Mouse (Mus musculus) embryonic stem cell, embryonic (primary cell): ENCODE data around the gene Stbd1.

ENCODE experiments used
- CTCF ChIA-PET, 4 experiments: fragments of 300-600 bp in 2 of 4; fragments of 350-600 bp in 2 of 4; sonication (Branson Sonifier 250); formaldehyde crosslinking; loops; one replicate each; lab custom pipeline; 2022; ENCODE audit warnings: inconsistent platforms in 2 of 4; lab: Charles Lee
- POLR2A ChIA-PET, 4 experiments: fragments of 300-600 bp in 2 of 4; fragments of 350-600 bp in 2 of 4; sonication (Branson Sonifier 250); formaldehyde crosslinking; loops; one replicate each; lab custom pipeline; 2022; ENCODE audit warnings: antibody characterized with exemption in 4 of 4, inconsistent platforms in 1 of 4; lab: Charles Lee

Stbd1 gene

DNA sequence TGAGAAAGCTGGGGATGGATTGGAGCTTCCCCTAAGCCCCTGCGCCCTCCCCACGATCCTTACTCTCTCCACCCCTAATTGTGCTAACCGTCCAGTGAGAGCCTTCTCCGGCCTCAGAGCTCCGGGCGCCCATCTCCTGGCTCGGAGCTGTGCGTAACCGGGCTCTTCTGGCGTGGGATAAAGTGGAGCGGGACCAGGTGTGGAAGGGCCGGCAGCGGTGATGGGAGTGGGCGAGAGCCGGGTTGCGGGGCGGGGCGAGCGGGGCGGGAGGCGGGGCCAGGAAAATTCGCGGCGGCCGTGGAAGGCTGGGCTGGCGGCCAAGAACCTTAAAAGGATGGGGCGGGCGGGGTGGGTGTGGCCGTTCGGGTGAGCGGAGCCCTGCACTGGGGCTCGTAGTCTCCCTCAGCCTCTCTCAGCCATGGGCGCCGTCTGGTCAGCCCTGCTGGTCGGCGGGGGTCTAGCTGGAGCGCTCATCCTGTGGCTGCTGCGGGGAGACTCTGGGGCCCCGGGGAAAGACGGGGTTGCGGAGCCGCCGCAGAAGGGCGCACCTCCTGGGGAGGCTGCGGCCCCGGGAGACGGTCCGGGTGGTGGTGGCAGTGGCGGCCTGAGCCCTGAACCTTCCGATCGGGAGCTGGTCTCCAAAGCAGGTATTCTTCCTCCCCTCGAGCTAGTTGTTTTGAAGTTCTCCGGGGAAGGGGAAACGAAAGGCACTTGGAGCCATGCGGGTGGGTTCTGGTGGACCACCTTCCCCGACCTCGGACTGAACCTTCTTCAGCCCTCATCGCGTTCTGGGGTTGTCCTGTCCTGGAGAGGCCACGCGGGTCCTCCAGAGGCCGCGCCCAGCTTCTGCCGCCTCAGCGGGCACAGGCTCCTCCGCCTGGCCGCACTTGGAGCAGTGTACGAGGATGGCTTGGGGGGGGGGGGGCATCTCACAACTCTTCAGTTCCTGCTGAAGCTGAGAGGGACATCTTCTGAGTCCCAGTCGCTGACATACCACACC, at the start of gene Stbd1:
Stbd1 (plus strand) TSS at position 351 of the 1,000 bp plus-strand sequence.
- CTCF ChIA-PET: interaction anchor here in 3 of 4 experiments (1.0 kb wide), 4 partner anchors 29 to 182 kb away, joined by 3 read pairs; no protein-coding TSS in a partner anchor
- POLR2A ChIA-PET: interaction anchor here in 3 of 4 experiments (0.6 to 1.4 kb wide), 8 partner anchors 21 to 678 kb away, joined by 3 to 9 read pairs (median 4); partner anchors contain the start of gene Ccdc158 (in 1 of the 3)

DNA sequence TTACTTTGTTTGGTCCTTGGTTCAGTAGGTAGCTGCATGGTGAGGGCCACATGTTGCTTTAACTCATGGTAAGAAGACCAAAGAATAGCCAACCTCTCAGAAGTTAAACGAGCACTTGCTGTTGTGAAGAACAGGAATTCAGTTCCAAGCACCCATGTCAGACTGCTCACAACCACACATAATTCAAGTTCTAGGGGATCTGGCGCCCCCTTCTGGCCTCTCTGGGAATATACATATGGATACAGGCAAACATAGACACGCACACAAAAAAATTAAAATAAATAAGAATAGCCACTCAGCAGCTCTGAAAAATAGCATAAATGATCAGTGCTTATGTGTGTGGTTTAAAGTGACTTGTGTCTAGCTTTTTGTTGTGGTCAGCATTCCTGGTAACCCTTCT, 48.9 kb upstream of the Stbd1 start:
- ChIA-PET CTCF (interaction anchor here (0.5 to 2.4 kb wide), 9 partner anchors 13 to 272 kb away, joined by 3 to 7 read pairs (median 4); no protein-coding TSS in a partner anchor), POLR2A (interaction anchor here in 1 of 4 experiments (0.6 to 0.7 kb wide), 2 partner anchors 54 to 574 kb away, joined by 3 to 4 read pairs; no protein-coding TSS in a partner anchor)

DNA sequence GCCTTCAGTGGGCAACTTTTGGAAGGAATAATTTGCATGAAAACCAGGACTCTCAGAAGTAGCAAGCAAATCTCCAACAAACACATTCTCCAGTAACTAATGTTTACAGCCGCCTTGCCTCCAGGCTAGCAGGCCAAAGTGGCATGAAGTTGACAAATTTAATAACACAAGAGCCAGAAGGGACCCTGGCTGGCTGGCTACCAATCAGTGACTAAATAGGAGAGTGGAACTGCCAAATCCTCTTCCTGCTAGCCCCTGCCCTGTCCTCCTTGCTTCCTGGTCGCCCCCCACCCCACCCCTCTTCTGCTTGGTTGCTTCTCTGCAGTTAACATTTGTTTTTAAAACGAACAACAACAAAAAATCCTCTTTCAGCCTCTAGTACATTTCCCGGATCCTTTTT, 48.4 kb upstream of the Stbd1 start:
- CTCF ChIA-PET: interaction anchor here in 3 of 4 experiments (0.6 to 2.4 kb wide), 6 partner anchors 14 to 156 kb away, joined by 3 to 7 read pairs (median 4); no protein-coding TSS in a partner anchor
- POLR2A ChIA-PET: interaction anchor here in 2 of 4 experiments (0.5 to 1.6 kb wide), 4 partner anchors 54 to 254 kb away, joined by 3 to 4 read pairs (median 3); partner anchors contain the start of gene Ccdc158 (in 1 of the 2)

DNA sequence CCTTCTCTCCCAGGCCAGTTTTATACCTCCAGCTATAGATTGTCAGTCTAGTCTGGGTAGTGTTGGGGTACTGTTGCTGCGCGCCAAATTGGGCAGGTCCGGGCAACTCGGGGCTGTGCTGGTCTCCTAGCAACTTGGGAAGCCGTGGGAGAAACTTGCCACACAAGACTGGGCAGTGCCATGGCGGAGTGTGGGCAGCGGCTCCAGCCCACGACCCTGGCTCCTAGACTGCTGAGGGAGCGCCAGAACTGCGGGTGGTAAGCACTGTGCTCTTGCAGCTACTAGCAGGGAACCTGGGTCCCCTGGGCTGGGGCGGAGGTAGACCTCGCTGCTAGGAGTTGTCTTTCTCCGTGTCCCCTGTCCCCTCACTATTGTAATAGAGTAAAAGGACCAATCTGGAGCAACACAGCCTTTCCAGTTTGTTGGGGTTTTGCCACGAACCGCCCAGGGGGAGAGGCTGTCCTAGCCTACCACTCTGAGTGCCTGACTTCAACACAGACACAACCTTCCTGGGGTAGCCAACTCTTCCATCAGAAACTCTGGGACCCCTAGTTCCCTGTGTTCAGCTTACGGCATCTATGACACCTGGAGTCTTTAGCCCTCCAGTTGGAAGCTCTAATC, 47.8 kb upstream of the Stbd1 start, which contains the start of gene Fam47e:
Fam47e (plus strand) TSS at position 179 of the 621 bp plus-strand sequence.
- ChIA-PET POLR2A (interaction anchor here in 2 of 4 experiments (0.5 to 1.6 kb wide), 3 partner anchors 120 to 255 kb away, joined by 3 to 4 read pairs (median 3); partner anchors contain the start of gene Ccdc158 (in 1 of the 2)), CTCF (interaction anchor here in 2 of 4 experiments (0.6 to 2.4 kb wide), 5 partner anchors 15 to 157 kb away, joined by 3 to 7 read pairs (median 4); no protein-coding TSS in a partner anchor)

DNA sequence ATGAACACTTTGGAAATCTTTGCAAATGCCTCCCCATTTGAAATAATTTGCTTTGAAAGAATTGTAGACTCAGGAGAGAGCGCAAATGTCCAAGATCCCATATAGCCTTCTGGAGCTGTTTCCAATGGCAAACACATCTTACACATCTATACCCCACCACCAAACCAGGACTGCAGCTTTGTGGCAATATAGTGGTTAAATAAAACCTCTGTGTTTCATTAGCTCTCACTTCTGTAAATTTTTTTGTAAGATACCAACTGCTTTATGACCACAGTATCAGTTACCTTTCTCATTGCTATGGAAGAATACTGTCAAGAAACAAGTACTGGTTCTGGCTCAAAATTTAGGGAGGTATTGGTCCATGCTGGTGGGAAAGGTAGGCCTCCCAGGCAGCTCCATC, 46.9 kb upstream of the Stbd1 start:
- CTCF ChIA-PET: interaction anchor here in 1 of 4 experiments (0.6 kb wide), 1 partner anchor 993 kb away, joined by 3 read pairs; no protein-coding TSS in a partner anchor
- POLR2A ChIA-PET: interaction anchor here in 1 of 4 experiments (0.5 to 1.6 kb wide), 3 partner anchors 132 to 246 kb away, joined by 3 read pairs; partner anchors contain the start of gene Sdad1

DNA sequence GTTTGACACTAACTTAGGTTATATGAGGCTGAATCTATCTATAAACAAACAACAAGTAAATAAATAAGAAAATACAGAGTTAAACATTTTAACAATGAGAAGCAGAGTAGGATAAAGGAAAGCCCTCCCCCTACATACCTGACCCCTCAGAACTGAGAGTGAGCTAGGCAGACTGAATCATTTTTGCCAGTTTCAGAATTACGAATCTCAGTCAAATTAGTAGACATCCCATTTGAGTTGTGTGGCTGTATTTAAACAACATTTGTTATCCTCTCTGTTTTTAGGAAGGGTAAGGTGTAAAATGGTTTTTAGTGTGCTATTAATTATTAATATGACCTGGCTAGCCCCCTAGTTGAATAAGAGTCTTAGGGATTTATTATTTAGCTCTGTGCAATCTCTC, 45.3 kb upstream of the Stbd1 start:
- POLR2A ChIA-PET: no interaction called here
- CTCF ChIA-PET: no interaction called here

DNA sequence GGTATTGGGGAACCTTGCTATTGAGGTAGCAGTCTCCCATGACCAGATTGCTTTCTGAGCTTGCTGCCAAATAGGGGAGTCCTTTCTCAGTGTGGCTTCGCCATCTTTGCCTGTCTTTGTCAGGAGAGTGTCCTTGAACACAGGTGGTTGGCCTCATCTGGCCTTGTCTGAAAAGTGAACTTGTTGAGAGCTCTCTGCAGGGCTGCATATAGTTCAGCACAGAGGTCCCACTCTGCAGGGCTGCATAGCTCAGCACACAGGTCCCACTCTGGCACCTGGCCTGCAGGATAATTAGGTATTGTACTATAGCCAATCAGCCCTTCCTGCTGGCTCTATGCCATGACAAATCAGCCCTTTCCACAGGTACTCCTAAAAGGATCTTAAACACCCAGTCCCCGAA, 42.6 kb upstream of the Stbd1 start:
- ChIA-PET POLR2A (no interaction called here), CTCF (interaction anchor here in 1 of 4 experiments (0.6 kb wide), 1 partner anchor 178 kb away, joined by 3 read pairs; no protein-coding TSS in a partner anchor)

DNA sequence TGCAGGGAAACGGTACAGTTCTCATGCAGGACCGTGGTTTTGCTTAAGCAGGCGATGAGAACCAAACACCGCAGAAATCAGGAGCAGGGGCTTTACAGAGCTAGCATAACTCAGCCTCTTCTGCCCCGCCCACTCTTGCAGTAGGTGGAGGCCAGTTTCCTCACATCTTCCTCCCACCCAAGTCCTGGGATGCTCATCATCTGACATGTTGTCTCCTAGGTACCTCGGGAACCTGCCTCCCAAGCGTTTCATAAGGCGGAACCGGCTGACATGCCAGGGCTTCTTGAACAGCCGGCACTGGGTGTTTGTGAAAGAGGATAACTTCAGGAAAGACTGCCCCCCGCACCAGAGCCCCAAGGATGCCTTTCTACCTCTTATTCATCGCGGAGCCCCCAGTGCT, 40.8 kb upstream of the Stbd1 start:
- POLR2A ChIA-PET: no interaction called here
- CTCF ChIA-PET: no interaction called here

DNA sequence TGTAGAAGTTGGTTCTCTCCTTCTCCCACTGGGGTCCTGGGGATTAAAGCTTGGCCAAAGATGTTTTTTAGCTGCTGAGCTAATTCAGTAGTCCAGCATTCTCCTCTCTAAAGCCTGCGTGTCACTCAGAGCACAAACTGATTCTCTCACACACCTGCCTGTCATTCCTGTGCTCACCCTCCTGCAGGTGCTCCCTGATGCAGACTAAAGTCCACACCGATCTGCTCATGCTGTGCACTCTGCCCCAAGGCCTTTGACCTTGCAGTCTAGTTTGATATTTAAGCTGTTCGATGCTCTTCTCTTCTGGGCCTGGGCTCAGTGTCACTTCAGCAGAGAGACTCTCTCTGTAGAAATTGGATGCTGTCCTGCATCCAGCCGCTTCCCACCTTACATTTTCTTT, 31.6 kb upstream of the Stbd1 start:
- POLR2A ChIA-PET: interaction anchor here in 1 of 4 experiments (0.7 to 1.0 kb wide), 2 partner anchors 10 to 184 kb away, joined by 3 read pairs; no protein-coding TSS in a partner anchor
- CTCF ChIA-PET: interaction anchor here in 2 of 4 experiments (0.7 to 1.1 kb wide), 2 partner anchors 12 to 85 kb away, joined by 3 to 4 read pairs; no protein-coding TSS in a partner anchor

DNA sequence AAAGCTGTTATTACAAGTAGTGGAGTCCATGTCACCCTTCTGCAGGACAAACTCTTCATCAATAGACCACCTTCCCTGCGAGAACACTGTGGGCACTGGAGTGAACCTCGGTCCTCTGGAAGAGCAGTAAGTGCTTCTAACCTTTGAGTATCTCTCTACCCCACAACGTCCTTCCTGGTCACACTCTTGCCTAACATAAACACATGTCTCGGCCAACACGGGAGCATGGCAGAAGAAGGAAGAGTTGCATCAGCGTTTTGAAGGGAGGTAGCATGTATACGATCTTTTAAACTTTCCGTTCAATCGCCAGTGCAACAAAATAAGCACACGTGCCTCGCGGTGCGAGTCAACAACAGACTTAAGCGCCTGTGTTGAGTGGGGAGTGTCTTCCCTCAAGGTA, 23.3 kb upstream of the Stbd1 start:
- CTCF ChIA-PET: interaction anchor here in 1 of 4 experiments (0.6 kb wide), 1 partner anchor 91 kb away, joined by 5 read pairs; no protein-coding TSS in a partner anchor
- POLR2A ChIA-PET: no interaction called here

DNA sequence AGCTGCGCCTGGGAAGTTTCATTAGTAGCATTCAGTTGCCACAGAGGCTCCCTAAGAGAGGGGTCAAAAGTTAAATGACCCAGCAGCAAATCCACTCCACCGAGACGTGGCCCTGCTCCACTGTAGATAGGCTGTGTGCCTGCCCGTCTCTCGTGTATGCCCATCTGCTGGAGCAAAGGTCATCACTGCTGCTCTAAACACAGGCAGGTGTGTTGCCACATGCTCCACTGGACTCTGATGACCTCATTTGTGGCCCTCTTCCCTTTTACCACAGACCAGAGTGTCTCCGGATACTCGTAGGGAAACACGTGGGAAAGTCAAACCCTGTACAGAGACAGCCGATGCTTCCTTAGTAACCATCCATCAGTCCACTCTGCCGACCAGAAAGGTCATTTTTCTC, 16.9 kb upstream of the Stbd1 start:
- POLR2A ChIA-PET: no interaction called here
- CTCF ChIA-PET: no interaction called here

DNA sequence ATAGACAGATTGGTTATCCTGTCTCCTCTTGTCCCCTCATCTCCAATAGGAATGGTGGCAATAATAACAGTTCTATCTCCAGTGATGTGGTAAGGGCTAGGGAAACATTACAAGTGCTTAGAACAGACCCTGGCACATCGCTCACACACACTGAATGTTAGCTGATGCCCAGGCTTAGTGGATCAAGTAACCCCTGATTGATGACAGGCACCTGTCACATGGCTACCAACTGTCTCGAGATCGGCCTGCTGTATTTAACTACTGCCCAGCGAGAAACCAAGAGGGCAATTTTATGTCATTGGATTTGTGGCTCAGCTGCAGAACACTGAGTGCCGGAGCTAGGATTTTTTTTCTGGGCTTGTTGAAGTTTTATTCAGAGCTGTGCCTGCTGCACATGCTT, 7.8 kb upstream of the Stbd1 start:
- ChIA-PET POLR2A (no interaction called here), CTCF (interaction anchor here in 2 of 4 experiments (0.5 to 0.9 kb wide), 2 partner anchors 197 to 214 kb away, joined by 3 to 8 read pairs; no protein-coding TSS in a partner anchor)

DNA sequence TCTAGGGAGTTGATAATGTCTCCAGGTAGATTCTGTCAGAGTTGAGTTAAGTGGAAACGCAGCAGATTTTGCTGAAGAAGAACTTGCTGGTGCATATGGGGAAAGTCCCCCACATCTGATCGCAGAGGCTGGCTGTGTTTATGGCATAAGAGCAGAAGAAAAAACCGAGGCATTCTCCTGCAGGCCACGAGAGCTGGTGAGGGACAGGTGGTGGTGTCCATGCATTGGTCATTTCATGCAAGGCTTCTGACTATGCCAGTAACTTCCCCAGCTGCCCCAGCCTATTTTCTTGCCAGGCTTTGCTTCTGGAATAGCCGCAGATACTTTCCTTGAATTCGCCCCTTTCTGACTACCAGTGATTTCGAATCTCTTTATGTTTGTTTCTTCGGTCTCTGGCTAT, 6.0 kb upstream of the Stbd1 start:
- ChIA-PET POLR2A (interaction anchor here in 2 of 4 experiments (0.5 to 0.7 kb wide), 2 partner anchors 391 to 497 kb away, joined by 3 read pairs; no protein-coding TSS in a partner anchor), CTCF (interaction anchor here in 1 of 4 experiments (0.6 kb wide), 1 partner anchor 66 kb away, joined by 5 read pairs; no protein-coding TSS in a partner anchor)

DNA sequence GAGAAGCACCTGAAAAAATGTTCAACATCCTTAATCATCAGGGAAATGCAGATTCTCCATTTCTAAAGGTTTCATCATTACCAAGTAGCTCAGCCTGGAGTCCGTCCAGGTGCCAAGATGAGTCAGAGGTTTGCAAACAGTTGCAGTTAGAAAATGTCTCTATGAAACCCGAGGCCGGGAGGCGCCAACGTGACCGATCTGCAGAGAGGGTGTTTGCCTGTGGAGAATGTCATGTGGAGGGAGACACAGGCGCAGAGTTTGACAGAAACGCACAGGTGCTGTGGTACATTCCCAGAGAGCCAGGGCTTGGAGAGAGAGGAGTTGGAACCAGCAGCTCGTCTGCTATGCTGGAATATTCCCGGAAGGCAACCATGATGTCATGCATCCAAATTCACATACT, 3.8 kb upstream of the Stbd1 start:
- POLR2A ChIA-PET: no interaction called here
- CTCF ChIA-PET: interaction anchor here in 1 of 4 experiments (0.9 kb wide), 1 partner anchor 10 kb away, joined by 3 read pairs; no protein-coding TSS in a partner anchor

DNA sequence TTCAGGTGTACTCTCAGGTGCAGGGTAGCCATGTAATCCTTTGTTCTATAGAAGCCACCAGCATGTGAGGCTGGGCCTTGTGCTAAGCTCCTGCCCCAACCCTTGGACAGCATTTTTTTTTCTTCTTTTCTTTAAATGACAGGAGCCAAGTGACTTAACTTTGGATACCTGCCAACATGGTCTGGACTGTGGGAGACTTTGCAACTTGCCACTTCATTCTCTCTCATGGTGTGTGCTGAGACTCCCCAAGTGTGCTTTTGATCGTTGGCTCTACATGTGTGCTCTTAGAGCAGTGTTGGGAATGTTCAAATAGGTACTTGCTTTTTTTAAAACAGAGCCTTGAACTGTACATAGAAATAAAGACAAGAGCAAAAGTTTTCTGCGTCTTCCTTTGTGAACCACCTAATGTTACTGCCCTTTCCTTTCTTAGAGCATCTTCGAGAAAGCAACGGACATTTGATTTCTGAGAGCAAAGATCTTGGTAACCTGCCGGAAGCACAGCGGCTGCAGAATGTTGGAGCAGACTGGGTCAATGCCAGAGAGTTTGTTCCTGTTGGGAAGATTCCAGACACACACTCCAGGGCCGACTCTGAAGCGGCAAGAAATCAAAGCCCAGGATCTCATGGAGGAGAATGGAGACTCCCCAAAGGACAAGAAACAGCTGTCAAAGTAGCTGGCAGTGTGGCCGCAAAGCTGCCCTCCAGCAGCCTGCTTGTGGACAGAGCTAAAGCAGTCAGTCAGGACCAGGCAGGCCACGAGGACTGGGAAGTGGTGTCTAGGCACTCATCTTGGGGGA, 1.8 kb downstream of the Stbd1 start:
- POLR2A ChIA-PET: no interaction called here
- CTCF ChIA-PET: interaction anchor here in 2 of 4 experiments (0.5 to 1.1 kb wide), 4 partner anchors 29 to 350 kb away, joined by 3 read pairs; partner anchors contain the start of gene Fam47e (in 1 of the 2)

DNA sequence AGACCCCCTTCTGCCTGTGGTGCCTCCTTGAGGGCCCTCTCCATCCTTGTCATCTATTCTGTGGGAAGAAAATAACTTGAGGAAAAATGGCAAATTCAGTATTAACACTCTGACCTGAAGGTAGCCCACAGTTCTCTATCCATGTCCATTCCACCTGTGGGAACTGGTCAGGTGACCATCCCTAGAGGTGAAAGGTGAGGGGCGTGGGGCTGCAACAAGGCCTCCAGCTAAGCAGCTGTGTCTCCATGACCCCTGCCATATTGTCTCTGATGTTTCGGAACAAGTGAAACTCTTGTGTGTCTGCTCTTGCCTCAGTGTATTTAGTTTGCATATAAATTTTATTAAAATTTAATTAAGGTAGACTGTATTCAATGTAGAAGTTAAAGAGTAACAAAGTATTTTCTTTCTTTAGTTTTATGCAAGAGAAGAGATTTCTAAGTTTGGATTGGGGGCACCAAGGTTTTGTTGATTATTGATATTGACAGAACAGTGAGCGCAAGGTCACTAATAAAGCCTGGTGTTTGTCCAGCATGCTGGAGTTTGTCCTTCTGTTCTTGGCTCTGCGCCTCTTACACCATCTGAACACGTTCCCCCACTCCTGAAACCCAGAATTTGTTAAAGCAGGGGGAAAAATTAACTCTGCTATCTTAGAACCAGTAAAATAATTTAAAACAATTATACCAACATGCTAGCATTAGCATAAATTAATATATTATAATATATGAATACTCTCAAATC, 4.8 kb downstream of the Stbd1 start:
- CTCF ChIA-PET: interaction anchor here in 1 of 4 experiments (0.6 kb wide), 1 partner anchor 14 kb away, joined by 4 read pairs; no protein-coding TSS in a partner anchor
- POLR2A ChIA-PET: no interaction called here
